Mouse (Mus musculus) gastrocnemius, adult 8-10 months (tissue): ENCODE results near the gene 4933434E20Rik. TPM values are rescaled to one million over a fixed set of nuclear protein-coding genes. Genes with fewer than 3 reads are reported as not detected.

Experiments
- DNase-seq, 2 experiments: peaks; one replicate each; pipeline ENCODE4 v3.0.0; 2022; ENCODE audit warnings: low spot score in 2 of 2
- total RNA-seq, 4 experiments: library from RNA; stranded (reverse); gene quantifications; 2 replicates each; pipeline ENCODE4 v1.2.4; 2022

Gene 4933434E20Rik
- total RNA-seq, 4 experiments from 2014 or later, result 99.6 to 117 (median 106) TPM

DNA sequence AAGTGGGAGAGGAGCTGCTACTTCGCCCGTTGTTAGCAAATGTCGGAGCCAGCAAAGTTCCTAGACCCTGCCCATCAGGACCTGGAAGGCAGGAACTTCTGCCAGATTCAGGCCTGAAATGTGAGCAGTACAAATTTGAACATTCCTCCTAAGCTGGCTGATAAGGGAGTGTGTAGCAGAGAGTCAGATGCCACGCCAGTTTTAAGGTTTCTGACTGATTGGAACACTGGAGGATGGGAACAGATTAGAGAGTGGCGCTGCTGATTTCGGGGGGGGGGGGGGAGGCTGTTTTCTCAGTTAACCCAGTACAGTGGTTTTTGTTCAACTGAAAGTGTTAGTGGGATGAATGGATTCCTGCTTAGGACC, 29.0 kb downstream of the 4933434E20Rik start:
- no peak for DNase-seq

GRCm38 (mm10) chr3:90081365-90082240, 30.2 kb downstream of the 4933434E20Rik start:
- DNase-seq, result no peak

DNA sequence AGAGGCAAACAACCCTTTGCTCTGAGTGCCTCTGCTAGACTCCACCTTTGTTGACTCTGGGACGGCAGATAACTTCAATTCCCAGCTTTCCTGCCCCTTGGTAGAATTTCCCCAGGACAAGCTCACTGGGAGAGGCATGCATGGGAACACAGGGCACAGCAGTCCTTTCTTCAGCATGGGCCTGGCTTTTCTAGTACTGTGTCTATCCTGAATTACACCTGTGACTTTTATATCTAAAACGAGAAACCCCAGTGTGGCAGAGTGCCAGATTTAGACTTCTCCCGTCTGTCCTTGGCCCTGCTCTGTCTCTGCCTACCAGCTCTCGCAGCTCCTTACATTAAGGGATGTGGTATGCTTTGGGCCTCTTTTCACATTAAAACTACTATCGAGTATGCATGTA, 31.6 kb downstream of the 4933434E20Rik start:
- DNase-seq, result no peak

DNA sequence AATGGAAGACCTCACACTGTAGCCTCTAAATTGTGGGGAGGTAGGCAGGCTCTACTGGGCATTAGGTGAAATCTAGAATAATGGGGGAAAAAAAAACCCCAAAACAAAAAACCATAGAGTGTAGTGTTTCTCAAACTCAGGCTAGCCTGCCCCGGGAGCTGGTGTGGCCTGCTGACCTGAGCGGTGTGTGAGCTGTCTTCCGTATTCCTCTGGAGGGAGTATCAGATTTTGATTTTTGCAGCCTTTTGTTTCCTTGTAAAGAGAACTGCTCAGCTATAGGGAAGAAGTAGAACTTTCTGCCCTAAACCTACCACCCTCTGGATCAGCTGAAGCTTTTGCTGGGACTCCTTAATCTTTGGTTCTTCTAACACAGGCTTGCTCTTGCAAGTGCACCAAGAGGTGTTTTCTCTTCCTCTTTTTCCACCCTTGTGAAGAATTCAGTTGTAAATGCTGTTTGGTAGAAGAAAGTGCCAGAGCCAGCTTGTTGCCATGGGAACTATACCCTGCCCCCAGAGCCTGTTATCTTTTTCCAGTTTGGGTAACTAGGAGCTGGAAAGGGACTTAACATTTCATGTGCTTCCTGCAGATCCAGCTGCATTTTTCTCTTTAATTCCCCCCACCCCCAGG, 32.4 kb downstream of the 4933434E20Rik start:
- no peak for DNase-seq

DNA sequence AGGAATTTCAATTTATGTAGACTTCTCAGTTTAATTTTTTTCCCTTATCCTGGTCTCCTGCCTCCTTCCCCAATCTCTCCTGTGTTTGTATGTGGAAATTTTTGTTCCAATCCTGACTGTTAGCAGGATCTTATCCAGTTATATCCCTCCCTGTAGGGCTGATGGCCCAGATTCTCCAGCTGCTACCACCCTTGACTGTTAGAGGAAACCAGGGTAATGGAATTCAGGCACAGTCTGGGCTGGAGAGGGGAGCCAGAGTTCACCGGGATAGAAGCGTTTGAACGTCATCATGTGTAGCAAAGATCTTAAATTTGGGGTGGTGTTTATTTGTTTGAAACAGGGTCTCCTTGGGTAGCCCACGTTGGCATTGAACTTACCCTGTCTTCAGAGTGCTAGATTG, 33.4 kb downstream of the 4933434E20Rik start:
- peak in 1 of 2 experiments; percentile 17 for DNase-seq

DNA sequence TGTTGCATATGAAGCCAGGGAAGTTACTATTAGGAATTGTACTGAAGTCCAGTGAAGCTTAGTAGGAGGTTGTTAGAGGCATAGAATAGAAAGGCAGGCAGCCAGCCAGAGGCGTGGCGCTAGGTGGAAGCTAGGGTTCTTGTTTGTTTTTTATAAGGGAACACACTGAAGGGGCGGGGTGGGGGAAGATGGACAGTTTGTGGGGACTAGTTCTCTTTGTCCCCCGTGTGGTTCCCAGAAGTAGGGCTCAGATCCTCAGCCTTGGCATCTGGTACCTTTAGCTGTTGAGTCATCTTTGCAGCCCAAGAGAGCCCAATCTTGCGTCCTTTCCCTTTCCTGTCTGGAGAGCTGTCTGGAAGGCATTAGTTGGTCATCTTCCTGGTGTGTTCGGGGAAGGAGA, 33.8 kb downstream of the 4933434E20Rik start:
- no peak for DNase-seq

- DNase-seq, result no peak
Observed at GRCm38 (mm10) chr3:90086068-90086467, 34.6 kb downstream of the 4933434E20Rik start.

GRCm38 (mm10) chr3:90088617-90089016, 37.2 kb downstream of the 4933434E20Rik start:
- no peak for DNase-seq

- no peak for DNase-seq
Observed at GRCm38 (mm10) chr3:90090892-90091291, 39.5 kb downstream of the 4933434E20Rik start.

DNA sequence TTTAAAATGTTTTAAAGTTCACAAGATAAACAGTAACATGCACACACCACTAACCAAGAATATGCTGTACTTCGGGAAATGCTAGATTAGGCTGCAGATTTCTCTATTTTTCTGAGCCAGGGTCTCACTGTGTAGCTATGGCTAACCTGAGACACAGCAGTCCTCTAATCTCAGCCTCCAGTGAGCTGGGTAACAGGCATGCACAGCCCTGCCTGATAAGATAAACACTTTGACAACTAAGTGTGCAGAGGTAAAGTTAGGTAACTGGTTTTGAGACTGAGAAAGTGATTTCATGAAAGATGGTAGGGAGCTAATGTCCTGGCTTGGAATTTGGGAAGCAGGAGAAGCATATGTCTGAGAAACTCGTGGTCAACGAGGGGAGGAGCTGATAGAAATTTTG, 43.0 kb downstream of the 4933434E20Rik start:
- DNase-seq, result no peak

DNA sequence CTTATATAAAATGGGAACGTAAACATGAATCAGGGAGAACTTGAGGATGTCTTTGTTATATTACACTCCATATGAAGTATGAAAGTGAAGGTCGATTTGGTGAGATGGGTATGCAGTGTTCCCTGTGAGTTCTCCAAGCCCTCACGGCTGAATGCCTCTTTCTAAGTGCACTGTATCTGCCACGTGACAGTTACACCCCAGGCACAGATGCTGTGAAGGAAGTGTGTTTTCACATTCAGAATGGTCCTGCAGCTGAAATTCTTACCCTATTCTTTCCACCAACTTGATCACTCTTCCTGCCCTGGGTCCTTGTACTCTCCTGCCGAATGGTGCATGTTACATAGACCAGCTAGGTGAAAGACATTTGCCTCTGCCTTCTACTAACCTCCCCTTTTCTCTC, 46.5 kb downstream of the 4933434E20Rik start:
- no peak for DNase-seq

DNA sequence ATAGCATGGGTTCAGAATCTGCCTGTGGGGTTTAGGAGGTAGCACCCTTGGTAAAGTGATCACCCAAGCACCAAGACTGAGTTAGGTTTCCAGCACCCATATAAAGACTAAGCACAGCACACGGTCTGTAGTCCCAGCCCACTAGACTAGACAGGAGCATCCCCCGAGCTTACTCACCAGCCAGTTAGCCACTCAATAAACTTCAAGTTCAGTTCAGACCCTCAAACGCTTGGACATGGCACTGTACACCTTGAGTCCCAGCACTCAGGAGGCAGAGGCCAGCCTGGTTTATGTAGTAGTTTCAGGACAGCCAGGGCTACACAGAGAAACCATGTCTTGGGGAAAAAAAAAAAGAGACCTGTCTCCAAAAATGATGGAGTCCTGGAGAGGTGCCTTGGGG, 49.6 kb downstream of the 4933434E20Rik start:
- DNase-seq, result no peak

- no peak for DNase-seq
Observed at GRCm38 (mm10) chr3:90101673-90102072, 50.2 kb downstream of the 4933434E20Rik start.

DNA sequence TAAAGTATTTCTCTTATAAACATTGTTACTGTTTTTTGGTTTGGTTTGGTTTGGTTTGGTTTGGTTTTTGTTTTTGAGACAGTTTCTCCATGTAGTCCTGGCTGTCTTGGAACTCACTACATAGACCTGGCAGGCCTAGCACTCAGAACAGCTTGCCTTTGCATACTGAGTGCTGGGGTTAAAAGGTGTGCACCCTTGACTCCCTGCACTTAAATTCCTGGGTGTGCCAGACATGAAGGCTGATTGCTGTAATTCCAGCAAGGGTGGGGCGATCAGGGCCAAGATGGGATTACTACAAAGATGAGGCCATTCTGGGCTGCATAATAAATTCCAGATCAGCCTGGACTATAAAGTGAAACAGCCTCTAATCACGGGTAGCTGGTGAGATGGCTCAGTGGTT, 50.8 kb downstream of the 4933434E20Rik start:
- no peak for DNase-seq

DNA sequence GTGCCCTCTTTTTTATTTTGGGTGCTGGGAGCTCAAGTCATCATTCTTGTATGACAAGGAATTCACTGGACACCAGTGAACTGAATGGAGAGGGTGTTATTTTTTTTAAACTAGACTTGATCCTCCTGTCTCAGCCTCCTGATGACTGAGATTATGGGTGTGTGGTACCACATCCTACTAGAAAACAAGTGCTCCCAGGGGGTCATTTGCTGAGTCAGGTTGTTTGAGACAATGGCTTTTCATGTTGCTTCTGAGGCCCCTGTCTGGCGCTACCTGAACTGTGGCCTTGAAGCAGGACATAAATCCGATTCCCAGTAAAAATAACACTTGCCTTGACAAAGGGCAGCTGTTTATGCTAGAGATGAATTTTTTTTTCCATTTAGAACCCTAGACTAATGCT, 51.7 kb downstream of the 4933434E20Rik start:
- no peak for DNase-seq

GRCm38 (mm10) chr3:90103938-90104337, 52.5 kb downstream of the 4933434E20Rik start, which contains the start of gene Nup210l:
Nup210l (plus strand) TSS chr3:90104132.
- no peak for DNase-seq

- DNase-seq, result no peak
Observed at GRCm38 (mm10) chr3:90111706-90112105, 60.3 kb downstream of the 4933434E20Rik start.

- DNase-seq, result no peak
Observed at GRCm38 (mm10) chr3:90114342-90114741, 62.9 kb downstream of the 4933434E20Rik start.

GRCm38 (mm10) chr3:90115526-90115925, 64.1 kb downstream of the 4933434E20Rik start:
- no peak for DNase-seq
